Mouse (Mus musculus) left cerebral cortex, adult 18-20 months (tissue): ENCODE results near the gene Rhot1. TPM values are rescaled to one million over a fixed set of nuclear protein-coding genes. Genes with fewer than 3 reads are reported as not detected.

Source experiments
- DNase-seq, 2 experiments: peaks; one replicate each; pipeline ENCODE4 v3.0.0; 2021 to 2022; ENCODE audit warnings: low spot score in 2 of 2, mixed read lengths in 1 of 2
- total RNA-seq, 2 experiments: library from RNA; stranded (reverse); gene quantifications; 2 replicates each; pipeline ENCODE4 v1.2.3; 2021

Rhot1 gene
- total RNA-seq, 2 experiments from 2014 or later = 72.1 to 73.3 TPM

DNA sequence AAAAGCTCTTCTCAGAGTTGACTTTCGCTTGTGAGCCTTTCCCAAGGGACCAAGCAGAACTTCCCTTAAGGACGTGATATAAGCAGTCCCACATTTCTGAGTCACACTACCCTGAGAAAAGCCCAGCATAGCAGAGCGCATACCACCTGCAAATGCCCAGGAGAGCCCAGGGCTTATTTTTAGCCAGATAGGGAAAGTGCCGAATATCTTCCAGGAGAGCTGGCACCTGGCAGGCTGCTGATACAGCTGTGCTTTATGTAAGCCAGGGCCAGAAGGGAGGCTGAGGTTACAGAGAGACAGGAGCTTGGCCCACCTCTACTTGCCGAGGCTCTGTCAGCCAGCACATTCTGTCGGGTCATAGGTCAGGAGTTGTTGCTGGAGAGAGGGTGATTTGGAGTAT is 75.8 kb downstream of the Rhot1 start:
- no peak for DNase-seq

DNA sequence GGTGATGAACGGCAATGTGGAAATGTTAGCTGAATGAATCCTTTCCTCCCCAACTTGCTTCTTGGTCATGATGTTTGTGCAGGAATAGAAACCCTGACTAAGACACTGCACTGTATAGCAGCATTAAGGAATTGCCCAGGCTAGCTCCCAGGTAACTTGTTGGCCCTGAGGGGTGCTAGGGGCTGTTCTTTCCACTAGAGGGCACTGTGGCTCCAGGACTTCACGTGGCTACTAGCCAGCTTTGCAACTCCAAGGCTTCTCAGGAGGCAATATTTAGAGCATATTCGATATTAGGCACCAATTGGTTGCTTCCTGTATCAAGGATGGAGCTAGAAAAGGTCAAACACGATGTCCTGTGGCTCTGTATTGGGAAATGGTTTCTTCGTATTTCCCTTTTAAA is 78.3 kb downstream of the Rhot1 start:
- DNase-seq = peak; percentile 79 to 80

DNA sequence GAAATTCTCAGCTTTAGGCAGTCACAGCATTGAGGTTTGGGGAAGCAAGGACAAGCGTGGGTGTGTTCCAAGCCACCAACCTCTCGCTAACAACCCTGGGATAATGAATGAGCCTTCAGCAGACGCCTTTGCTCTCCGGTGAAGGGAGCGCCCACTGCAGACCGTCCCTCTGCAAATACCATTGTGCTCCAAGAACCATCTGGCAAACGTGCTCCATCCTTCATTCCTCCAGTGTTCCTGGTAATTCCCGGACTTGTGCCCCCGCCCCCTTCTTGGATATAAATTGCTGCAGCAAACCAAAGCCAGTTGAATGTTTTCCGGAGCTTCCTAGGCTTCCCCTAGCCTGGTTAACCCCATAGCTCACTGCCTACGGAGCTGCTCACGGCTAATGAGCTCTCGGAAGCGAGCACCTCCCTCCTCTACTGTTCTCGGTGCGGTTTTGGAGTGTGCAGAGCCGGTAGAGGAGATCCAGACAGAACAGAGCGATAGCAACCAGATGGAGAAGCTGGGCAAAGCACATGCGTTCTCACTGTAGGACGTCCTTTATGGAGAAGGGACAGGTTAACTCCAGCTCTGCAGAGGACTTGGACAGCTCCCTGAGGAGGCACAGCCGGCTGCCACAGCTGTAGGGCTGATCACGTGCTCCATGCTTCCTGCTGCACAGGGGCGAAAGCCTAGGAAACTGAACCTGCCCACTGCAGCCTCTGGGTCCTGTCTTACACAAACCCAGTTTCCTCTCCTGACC is 81.1 kb downstream of the Rhot1 start:
- DNase-seq = peak; percentile 34 to 73

DNA sequence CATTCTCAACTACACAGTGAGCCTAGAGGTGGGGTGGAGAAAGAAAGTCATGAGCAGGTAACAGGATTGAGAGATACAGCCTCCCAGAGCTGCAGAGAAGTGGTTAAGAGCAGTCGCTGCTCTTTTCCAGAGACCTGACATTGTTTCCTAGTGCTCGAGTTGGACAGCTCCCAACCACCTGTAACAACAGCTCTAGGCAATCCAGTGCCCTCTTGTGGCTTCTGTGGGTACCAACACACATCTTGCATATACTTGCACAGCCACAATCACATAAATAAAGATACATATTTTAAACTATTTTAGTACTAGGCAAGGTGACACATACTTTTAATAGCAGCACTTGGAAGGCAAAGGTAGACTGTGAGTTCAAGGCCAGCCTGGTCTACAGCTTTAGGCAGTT is 82.2 kb downstream of the Rhot1 start:
- no peak for DNase-seq

DNA sequence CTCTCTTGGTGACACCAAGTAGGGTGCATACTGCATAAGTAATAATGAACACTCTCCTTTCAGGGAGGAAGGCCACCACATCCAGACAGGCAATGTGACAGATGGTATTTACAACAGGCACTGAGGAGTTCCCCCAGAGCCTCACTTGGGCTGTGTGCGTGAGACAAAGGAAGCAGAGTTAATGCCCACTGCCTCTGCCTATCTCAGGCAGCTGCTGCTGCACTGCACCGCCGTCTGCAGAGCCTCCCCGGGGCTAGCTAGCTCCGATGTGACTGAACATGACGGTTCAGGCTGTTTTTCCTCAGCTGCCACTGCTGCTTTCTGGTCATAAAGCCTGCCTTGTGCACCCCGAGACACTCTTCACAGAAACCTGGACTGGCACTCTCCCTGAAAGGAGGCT is 83.6 kb downstream of the Rhot1 start:
- DNase-seq = no peak

DNA sequence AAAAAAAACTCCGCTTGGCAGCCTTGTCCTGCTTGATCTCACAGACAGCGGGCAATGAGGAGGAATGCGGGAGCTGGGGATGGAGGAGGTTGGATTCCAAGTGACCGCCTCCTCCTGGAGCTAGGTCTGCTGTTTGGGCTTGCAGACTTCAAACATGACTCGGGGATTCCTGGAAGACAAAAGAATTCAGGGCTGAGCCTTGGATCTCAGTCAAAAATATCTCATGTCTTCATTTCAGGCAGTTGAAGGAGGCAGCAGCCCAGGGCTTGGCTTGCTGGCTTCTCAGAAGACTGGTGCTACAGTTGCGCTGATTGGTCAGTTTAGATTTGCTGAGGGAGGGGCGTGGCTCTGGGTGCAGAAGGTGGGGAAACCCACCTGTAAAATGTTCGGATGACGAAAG is 86.2 kb downstream of the Rhot1 start:
- DNase-seq = no peak

DNA sequence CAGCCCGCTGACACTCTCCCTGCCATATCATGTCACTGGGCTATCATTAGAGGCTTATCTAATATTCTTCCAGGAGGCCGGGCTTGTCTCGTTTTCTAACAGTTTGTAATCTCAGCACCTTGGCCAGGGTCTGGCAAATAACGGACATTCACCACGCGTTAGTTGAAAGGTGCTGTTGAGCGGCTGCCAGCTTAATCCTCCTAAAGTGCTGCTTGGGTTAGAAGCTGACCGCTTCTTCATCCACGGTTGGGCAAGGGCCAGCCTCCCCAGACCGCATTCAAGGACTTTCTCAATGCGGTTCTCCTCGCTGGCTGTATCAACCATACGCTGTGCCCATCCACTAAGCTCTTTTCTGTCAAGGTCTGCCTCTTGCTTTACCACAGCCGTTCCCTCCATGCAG is 87.0 kb downstream of the Rhot1 start:
- DNase-seq = no peak

DNA sequence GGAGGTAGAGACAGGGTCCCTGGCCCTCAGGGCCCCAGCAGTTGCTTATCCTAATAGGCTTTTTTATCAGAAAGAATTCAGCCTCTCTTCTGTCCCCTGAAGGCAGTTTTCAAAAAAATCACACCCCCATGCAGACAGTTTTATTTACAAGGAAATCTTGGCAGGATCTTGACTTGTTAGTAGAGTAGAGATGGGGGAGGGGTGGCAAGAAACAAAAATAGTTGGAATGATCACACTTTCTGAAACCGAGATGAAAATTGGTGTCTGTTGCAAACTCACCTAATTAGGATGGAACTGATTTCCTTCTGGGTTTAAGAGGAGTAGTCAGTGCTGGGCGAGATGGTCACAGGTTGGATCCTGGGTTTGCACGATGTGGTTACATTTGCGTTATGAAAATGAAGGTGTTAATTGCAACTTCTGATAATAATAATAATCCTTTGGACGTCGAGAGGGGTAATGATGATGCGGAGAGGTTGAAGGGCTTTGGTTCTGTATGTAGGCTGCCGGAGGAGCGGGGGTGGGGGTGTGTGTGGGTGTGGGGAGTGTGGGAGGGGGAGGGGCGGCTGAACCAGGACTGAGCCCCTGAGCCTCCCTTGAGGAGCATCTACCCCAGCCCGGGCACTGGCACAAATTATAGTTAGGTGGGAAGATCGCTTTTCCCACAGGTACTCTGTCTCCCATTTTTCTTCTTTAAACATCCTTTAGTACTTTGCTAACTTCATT is 90.9 kb downstream of the Rhot1 start:
- DNase-seq = no peak

DNA sequence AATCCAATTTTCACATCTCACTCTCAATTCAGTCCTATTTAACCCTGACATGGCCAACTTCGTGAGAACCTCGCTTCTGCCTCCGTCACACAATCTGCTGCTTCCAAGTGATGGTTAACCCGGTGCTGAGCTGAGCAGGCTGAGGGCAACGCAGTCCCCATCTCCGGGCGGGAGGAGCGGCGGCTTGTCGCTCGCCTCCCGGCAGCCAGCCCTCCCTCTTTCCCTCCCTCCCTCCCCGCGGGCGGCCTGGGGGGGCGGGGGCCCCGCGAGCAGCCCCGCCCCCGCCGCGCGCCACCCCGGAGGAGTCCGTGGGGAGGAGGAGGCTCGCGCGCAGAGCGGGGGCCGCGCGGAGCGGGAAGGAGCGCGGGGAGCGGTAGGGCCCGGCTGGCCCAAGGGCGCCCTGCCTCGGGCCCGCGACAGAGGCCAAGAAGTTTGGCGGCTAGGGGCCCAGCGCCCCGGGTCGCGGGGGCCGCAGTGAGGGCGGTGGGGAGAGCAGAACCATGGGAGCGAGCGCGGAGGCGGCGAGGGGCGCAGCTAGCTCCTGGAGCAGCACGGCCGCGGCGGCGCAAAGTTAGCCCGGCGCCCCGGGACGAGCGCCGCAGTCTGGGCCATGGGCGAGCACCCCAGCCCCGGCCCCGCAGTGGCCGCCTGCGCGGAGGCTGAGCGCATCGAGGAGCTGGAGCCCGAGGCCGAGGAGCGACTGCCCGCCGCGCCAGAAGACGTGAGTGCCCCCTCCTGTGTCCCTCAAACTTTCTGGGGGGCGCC is 91.9 kb downstream of the Rhot1 start, which contains the start of gene Rhbdl3:
Gene Rhbdl3 (plus strand): TSS at position 362 of the 765 bp plus-strand sequence.
- DNase-seq = peak; percentile 36 to 66

DNA sequence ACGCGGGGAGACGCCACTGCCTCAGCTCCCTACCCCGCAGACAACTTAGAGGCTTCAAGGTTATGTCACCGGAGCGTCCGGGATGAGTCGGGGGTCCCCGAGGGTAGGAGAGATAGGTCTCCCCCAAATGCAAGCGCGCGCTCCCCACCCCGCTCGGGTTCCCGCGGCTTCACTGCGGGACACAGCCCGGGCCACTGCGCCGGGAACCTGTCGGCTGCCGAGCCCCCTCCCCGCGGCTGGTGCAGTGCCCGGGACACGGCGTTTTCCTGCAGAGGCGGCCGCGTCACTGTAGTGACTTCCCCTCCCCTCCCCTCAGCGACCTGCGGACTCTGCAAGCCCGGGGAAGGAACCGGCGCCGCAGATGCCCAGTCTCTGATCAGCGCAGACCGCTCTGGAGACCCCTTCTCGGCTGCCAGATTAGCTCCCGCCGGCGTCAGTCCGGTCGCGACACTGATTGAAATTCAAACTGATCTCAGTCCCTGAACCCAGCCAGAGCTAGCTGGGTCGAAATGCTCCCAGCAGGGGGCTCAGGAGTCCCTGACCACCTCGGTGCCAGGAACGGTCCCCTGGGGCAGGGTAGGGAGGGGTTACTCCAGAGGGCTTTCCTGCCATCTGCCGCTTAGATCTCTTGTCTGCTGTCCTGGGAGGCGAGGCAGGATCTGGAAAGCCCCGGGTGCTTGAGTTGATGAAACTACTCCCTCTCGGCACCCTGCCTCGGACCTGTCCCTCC is 92.7 kb downstream of the Rhot1 start:
- DNase-seq = peak in 1 of 2 experiments; percentile 28

DNA sequence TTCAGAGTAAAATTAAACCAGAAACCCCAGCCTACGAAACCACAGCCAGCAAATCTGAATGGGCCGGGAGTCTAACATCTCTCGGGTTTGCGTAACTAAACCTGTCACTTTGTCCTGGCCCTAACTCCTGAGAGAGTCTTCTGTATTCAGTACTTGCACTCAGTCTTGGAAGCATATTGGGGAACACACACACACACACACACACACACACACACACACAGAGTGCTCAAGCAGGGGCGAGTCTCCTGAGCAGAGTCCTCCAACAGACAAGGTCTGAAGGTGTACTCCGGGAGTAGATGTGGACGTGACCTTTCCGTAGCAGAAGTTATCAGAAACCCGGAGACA is 93.2 kb downstream of the Rhot1 start:
- DNase-seq = no peak

DNA sequence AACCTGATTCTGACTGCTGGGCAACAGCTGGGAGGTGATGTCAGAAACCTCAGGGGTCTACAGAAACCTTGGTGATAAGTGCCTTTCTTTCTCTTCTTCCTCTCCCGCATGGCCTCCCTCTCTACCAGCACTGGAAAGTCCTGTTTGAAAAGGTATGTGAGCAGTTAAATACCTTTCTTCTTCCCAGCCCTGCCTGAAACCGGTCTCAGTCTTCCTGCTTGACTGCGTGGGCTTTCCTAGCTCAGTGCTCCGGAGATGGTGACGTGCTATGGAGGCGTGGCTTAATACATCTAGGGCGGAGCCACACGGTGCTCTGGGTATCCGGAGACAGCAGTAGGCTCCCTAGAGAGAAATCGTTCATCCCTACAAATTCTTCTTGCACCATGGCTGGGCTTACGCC is 93.7 kb downstream of the Rhot1 start:
- peak; percentile 79 to 85 for DNase-seq

DNA sequence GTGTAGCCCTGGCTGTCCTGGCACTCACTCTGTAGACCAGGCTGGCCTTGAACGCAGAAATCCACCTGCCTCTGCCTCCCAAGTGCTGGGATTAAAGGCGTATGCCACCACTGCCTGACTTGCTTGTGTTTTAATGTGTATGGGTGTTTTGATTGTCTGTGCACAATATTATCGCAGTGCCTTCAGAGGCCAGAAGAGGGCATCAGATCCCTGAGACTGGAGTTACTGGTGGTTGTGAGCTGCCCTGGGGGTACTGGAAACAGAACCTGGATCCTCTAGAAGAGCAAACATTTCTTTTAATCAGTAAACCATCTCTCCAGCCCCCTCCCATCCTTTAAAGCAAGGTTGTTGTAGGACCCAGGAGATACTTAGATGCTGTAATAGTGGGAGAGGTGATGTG is 94.9 kb downstream of the Rhot1 start:
- DNase-seq = no peak

DNA sequence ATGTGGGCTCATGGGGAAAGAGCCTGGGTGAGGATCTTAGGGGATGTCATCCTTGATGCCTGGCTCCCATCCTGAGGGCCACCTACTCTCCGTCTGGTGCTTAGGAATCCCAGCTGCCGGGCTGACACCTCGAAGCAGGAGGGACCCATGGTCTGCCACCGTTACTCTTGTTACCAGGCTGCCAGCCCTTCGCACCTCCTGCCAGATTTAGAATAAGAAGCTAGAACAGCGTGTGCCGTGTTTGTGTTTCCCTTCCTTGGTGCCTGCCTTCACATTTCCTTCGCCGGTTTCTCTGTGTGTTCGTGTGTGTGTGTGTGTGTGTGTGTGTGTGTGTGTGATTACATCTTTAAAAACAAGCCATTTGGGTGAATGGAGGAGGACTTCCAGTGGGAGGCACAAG is 96.0 kb downstream of the Rhot1 start:
- DNase-seq = peak; percentile 65 to 88

DNA sequence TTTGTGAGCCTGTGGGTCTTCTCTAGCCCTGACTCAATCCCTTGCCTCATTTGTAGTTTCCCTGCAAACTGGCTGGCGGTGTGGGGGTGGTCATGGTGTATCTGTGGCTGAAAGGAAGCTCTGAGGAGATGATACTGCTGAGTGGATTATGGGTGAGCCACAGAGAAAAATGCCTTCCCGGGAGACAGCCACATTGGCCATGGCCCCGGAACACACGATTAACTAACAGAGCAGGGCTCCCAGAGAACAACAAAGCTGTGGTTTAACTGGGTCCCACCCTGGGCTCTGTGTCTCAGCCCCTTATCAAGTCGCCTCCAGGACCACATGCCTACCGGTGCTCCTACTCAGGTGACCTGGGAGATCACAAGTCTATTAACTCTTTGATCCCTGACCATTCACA is 99.7 kb downstream of the Rhot1 start:
- no peak for DNase-seq

DNA sequence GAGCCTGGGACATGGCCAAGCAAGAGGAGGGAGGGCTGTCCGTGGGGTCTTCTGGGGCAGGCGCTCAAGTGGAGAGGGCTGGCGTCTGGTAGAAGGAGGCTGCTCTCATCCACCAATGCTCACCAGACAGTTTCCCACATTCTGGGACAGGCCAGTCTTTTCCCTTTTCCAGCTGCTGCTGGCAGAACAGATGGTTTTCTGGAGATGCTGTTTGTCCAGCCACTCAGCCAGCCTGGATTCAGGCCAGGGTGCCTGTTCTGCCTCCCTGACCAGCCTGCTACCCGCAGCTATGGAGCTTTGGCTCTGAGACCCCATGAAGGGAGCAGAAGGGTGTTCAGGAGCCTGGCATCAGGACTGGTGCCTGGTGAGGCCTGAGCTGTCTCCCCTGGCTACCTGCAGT is 102.5 kb downstream of the Rhot1 start:
- no peak for DNase-seq

DNA sequence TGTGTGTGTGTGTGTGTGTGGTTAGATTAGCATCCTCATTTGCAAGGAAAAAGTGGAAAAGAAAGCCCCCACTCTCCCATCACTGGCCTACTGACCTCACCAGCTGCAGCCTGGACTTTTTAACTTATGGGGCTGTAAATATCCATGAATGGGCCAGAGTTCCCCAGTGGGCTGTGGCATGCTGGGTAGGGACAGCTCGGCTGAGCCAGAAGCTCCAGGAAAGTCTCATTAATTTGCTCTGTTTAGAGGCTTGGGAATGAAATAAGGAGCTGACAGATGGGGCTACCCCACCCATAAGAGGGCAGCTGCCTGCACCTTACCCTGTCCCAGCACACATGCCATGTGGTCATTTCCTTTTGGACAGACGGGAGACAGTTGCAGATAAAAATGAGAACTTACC is 103.2 kb downstream of the Rhot1 start:
- DNase-seq = no peak

DNA sequence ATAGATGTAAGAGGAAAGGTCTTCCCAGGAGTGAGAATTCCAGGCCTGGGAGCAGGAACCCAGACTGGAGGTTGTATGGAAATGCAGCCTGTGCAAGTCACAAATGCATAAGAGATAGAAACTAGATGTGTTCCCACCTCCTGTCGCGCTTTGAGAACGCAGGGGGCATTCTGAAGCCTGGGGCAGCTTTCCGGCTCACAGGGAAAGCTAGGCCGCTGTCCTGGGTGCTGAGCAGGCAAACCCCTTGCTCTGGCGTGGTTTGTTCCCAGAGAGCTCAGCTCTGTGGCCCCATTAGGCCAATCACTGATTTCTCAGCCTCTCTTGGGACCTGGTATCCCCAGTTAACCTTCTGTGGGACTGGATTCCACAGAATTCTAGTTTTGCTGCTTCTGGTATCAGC is 103.7 kb downstream of the Rhot1 start:
- no peak for DNase-seq

DNA sequence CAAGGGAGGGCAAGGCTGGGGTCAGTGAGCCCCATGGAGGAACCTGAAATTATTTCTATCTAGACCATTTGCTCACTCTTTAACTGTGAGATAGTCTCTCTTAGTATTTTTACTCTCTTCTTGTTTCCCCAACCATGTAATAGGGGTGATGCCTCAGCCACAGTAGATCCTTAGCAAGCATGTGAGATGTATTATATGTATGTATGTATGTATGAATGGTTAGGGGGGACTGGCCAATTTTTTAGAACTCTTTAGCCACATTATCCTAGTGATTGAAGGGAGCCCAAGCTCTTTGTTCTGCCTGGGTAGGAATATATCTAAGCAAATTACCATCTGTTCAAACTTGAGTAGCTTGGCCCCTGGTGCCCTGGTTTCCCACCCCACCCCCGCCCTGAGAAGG is 104.6 kb downstream of the Rhot1 start:
- no peak for DNase-seq

DNA sequence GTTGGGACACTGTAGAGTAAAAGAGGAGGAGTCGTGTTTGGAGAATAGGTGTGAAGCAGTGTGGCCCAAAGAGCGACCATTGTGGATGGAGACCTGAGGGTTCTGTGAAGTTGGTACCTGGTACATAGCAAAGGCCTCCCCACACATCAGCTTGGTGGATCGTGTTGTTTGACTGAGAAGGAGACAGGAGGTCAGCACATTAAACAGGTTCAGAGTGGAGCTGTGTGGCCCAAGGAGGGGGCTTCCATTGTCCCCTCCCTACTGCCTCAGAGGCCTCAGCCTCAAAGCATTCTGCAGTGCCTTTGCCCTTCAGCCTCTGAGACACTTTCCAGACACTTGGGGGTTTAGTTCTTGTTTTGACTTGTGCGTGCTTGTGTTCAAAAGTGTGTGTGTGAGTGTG is 105.1 kb downstream of the Rhot1 start:
- no peak for DNase-seq
